Mouse (Mus musculus) heart, adult 8-10 months (tissue): ENCODE results near the gene Igsf23. TPM values are rescaled to one million over a fixed set of nuclear protein-coding genes. Genes with fewer than 3 reads are reported as not detected.
A peak's percentile ranks its signal among the peaks of the same experiment; 100 is the strongest.
"Not testable (repeated sequence)": the region's sequence is repeated elsewhere in the genome, so short reads cannot be mapped to it uniquely, and the experiment has no call there.

Experiments
- DNase-seq: peaks from one replicate; pipeline ENCODE4 v3.0.0; 2022; ENCODE audit warnings: low spot score
- total RNA-seq, 4 experiments: library from RNA; stranded (reverse); gene quantifications; 2 replicates each; pipeline ENCODE4 v1.2.4; 2022

Gene Igsf23
- total RNA-seq, 4 experiments from 2014 or later = 1.4 to 2.1 (median 1.6) TPM

DNA sequence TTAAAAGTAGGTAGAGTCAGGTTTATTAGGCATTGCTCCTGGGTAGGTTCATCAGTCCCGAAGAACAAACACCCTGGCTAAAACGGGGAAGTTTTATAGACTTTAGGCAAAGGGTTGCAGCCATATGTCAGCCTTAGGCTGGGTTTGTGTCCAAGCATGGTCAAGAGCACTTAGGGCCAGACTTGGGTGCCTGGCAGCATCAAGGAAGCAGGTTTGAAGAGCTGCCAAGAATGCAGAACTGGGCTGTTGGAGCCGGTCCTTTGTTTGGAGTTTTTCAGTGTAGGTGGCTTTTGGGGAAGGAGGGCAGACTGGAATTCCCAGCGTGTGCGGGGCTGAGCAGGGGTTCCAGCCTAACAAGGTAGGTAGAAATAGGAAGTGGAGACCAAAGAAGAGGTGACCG, 14.6 kb downstream of the Igsf23 start:
- peak; percentile 46 for DNase-seq

DNA sequence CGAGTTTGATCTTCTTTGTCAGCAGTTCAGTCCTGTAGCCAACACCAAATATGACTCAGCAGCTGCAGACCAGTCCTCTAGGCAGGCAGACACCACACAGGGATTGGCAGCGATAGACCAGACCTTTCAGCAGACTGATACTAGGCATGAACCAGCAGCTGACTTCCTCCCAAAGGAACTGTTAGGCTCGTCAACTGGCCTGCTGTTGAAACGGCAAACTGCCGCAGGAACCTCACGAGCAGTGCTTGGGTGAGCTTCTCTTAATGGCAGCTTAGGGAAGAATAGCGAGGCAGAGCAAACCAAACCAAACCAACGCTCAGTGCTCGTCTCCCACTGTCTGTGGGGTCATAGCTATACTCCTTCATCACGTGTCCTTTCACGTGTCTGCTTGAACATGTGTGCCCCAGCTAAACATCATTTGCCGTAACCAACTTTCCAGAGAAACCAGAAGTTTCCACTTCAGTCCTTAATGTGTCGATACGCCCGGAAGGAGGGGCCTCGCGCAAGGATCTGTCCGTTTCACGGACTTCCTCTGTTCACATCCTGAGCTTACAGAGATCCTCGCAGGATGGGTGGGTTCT, 15.3 kb downstream of the Igsf23 start:
- DNase-seq = peak; percentile 74

DNA sequence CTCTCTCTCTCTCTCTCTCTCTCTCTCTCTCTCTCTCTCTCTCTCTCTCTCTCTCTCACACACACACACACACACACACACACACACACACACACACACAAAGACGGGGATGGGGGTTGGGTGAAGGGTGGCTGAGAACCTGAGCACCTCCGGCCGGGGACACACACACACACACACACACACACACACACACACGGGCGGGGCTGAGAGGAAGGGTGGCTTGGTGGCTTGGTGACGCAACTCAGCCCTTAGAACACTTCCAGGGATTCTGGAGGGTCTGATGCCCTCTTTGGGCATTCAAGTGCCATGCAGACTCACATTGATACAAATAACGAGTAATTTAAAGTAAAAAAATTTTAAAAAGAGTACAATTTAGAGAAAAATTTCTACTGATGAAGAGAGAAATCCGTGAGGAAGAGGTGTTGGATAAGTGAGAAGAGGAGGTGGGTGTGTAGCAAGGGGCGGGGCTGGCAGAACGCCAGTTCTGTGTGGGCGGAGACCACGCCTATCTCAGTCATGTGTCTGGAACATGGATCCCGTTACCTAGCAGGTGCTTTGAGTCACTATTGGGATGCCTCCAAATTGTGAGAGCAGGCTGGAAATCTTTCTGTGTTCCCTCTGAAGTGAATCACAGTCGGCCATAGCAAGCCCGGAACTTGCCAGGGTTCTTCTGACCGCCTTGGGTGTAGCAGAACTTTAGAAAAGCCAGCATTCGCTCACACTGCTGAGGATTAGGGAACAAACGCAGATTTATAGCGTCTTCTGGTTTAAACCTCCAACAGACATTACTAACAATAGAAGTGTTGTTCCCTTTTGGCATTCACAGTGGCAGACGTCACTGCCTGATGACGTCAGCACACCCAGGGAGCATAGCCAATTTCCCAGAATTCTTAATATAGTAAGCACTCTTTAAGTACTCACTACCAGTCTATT, 17.4 kb downstream of the Igsf23 start:
- peak; percentile 86 for DNase-seq

DNA sequence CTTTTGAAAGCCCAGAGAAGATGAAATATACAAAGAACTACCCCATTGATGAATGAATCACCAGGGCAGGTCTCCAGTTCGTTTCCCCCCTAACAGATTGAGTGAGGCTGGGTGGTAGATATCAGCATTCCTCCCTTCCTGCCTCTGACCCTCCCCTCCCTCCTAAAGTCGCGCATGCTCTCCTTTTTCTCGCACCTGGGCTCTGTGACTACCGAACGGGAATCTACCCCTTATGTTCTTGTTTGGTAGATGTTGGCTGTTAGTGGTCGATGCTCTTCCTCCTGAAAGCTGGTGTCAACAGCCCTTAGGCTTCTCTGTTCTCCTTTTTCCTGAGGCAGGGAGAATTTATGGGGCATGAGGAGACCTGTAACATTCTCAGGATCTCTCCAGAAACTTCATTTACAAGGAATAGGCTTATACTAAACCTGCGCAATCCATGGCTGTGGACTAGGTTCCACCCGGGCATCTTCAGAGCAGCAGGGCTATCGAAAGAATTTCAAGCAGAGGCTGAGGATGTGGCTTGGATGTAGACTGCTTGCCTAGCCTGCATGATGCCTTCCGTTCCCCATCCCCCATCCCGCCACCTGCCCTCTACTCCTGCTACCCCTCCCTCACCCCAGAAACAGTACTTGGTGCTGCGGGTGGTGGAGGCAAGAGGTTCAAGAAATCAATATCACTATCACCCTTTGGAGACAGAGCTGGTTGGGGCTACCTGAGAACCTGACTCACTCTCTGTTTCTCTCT, 18.3 kb downstream of the Igsf23 start:
- no peak for DNase-seq

DNA sequence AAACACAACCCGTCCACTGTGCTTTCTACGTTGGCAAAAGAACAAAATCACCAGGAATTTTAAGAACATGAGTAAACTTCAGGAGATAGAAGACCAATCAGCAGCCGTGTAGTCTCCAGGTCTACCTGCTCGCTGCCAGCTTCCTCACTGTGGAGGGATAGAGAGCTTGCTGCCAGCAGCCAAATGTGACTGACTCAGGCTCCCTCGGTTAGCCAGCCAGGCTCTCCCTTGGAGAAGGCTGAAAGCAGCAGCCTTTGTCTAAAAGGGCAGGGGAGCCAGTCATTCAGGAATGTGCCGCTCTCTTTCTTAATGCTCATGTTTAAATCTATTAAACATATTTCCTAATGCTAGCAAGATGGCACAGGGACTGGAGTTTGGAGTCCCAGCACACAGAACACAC, 20.1 kb downstream of the Igsf23 start:
- not testable (repeated sequence) for DNase-seq

DNA sequence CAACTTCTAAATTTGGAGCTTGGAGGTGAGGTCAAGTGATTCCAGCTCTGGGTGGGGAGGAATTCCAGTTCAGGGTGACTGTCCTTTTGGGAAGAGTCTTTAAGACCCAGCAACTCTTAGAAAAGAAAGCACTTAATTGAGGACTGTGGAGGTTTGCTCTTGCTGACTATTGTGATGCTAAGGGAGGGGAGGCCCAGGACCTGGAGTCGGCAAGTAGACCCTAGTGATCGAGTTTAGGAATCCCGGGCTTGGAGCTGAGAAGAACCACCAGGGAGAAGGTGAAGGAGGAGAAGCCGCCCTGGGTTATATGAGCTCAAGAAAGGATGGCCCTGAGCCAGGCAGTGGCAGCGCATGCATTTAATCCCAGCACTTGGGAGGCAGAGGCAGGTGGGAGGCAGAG, 22.1 kb downstream of the Igsf23 start:
- DNase-seq = no peak

DNA sequence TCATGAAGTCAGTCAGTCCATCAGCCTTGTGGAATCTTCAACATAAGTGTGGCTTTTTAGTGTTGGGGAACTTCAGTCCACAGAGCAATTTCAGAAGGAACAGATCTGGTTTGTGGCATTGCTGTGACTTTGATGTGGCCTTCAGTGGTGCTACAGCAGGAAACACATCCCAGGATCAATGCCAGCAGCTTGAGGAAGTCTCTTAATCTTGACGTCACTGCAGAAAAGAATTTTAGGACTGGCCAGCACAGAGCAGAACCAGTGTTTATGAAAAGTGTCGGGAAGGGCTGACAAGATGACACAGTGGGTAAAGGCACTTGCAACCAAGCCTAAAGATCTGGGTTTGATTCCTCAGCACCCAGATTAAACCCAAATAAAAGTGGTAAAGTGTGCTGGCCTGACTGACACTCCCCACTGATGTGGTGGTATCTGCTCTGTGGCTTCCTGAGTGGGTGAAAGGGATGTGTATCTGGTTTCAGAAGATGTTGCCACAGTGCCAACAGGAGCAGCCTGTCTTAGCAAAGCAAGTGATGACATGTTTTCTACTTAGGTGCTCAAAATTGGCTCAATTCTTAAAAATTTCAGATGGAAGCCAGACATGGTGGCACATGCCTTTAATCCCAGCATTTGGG, 23.6 kb downstream of the Igsf23 start:
- DNase-seq = peak; percentile 53

DNA sequence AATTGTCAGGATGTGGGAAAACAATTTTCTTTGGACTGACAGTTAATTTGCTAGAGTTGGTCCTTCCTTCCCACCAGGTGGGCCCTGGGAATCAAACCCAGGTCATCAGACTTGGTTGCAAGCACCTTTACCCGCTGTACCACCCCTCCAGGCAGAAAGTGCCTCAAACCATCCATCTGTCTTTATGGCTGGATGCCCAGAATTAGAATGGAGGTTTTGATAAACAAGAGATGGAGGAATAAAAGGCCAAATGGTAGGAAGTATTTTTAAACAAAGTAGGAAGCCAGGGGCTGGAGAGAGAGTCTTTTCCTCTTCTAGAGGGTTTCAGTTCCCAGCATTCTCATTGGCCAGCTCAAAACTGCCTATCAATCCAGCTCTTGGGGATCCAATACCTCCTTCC, 25.2 kb downstream of the Igsf23 start:
- DNase-seq = no peak

DNA sequence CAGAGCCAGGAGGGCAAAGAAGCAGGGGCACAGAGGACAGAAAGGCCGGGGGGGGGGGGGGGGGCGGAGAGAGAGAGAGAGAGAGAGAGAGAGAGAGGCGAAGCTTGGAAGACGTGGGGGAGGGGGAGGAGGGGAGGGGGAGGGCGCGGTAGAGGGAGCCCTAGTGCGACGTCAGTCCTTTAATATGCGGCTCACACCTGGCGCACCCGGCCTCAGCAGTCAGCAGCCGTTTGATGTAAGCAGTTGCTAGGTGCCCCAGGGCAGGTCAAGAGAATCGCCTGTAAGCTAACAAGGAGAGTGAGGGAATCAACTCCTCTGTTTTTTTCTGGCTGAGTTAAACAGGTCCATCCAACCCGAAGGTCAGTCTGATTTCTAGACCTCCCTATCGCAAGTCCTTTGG, 26.8 kb downstream of the Igsf23 start:
- DNase-seq = no peak

DNA sequence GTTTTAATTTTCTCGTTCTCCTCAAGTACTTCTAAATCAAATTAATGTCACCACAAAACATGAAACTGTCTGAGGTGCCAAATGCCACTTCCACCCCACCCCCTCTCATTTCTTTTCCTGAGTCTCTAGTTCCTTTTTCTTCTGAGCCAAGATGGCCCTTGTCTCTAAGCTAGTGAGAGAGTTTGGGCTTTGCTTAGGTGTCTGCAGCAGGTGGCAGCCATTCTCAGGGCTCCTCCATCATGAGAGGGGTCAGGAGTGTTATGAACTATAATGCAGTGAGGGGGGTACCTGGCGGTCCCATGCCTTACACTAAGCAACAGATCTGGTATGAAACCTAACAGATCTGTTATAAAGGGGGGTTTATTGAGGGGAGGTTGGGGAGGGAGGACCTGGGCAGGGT, 27.2 kb downstream of the Igsf23 start:
- DNase-seq = no peak

DNA sequence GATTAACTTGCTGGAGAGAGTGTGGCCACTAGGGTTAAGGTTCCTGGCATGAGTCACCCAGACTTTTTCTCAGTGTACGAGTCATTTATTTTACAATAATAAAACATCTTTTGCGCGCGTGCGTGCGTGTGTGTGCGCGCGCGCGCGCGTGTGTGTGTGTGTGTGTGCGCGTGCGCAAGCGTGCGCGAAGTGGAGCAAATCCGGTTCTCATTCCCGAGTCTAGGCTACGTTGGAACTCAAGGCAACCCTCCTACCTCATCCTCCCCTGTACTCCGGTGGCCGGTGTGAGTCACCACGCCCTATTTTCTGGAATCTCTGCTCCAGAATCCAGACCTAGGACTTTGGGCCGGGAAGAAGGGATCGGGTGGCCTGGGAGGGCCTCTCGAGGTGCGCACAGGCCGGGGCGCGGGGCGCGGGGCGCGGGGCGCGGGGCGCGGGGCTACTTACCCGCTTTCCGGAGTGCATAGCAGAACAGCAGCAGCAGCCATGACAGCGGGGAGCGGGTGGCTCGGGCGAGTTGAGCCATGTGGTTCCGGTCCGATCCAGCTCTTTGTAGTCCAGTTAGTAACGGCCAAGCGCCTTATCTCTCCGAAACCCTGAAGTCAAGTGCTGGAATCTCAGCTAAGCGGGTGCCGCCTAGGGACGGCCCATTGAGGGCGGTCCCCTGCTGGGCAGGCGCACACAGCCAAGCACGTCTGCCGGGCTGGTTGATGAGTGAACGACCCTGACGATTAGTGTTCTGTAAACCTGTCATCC, 29.9 kb downstream of the Igsf23 start, which contains the start of gene Pvr:
Gene Pvr (minus strand): TSS at position 655 of the 756 bp plus-strand sequence.
- peak; percentile 87 for DNase-seq

DNA sequence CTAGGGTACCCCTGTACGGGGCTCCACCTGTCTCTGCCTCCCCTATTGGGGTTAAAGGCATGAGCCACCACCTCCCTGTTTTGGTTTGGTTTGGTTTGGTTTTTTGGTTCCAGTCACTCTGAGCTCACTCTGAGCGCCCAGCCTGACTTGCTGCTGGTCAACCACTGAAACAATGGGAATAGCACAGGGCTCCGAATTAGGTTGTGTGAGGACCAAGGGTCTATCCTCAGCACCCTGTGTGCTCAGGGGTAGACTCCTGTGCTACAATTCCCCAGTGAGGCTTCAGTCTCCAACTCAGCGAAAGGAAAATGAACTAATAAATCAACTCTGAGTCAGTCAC, 30.4 kb downstream of the Igsf23 start:
- no peak for DNase-seq

DNA sequence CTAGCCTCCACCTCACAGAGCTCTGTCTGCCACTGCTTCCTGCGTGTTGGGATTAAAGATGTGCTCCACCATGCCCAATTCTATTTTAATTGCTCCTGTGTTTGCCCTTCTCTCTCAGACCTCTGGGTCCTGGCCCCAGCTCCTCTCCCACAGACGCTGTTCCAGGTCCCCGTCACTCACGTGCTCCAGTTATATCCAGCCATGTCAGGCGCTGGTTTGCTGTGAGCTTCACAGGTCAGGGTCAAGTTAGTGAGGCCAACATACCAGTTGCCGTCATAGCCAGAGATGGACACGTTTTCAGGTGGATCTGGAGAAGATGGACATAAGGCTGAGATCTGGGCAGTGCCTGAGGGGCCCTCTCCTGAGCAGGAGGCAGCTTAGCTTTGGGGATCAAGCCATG, 36.0 kb downstream of the Igsf23 start:
- no peak for DNase-seq

DNA sequence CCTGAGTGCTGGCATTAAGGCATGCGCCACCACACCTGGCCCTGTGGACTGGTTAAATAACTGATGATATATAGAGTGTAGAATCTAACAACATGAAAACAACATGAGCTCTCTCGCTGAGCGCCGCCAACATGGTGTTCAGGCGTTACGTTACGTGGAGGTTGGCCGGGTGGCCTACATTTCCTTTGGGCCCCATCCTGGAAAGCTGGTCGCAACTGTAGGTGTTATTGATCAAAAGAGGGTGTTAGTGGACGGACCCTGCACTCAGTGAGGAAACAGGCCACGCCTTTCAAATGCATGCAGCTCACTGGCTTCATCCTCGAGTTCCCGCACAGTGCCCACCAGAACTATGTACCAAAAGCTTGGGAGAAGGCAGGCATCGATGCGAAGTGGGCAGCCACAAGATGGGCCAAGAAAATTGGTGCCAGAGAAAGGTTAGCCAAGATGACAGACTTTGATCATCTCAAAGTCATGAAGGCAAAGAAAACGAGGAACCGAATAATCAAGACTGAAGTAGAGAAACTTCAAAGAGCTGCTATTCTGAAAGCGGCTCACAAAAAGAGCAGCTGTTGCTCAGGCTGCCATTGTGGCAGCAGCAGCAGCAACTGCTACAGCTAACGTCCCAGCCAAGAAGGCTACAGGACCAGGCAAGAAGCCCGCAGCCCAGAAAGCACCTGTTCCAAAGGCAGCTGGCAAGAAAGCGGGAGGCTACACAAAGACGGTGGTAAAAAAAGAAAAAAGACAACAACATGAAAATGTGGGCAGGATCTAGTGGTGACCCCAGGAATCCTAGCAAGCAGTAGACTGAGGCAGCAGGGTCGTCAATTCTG, 38.6 kb downstream of the Igsf23 start:
- no peak for DNase-seq

DNA sequence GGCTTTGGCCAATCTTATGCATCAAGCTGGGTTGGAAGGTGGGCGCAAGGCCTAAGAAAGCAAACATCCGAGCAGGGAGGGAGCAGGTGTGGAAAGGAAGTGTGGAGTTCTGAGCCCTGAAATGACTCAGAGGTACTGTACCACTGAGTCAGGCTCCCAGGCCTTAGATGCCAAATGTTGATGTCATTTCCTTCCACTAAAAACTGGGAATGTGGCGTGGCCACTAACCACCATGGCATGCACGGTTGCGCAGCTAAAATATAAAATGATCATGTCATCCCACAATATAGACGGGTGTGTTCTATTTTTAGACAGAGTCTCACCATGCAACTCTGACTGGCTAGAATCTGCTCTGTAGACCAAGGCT, 39.3 kb downstream of the Igsf23 start:
- DNase-seq = no peak

DNA sequence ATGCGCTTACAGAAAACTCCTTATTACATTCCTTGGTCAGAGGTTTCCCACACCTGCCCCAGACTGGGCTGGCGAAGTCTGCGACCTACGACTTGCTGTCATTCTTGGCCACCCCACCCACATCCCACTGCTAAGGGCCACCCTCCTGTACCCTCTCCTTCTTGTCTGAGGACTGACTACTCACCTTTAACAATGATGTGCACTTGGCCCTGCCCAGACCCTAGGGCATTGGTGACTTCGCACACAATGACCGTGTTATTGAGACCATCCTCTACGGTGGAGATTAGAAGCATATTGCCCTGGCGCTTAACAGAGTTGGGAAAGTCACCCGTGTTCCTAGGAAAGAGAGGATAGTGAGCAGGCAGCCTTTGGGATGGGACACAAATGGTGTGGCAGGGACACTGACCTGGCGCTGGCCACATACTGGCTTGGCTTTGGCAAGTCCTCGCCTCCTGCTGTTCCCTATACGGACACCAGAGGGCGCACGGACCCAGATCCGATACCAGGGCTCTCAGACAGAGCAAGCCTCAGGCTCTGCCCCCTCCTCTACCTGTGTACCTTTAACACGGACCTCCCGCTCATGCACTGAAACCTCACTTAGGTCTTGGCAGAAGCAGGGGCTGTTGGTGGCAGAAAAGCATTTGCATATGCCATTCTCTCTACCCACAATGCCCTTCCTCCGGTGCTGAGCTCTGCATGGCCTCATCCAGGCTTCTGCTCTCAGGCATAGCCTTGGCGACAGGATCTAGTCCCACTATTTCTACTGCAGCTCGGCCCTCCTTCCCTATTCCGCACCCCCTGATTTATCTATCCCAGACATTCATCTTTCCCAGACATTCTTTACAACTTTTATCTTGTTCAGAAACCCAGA, 39.9 kb downstream of the Igsf23 start:
- DNase-seq = peak; percentile 85

DNA sequence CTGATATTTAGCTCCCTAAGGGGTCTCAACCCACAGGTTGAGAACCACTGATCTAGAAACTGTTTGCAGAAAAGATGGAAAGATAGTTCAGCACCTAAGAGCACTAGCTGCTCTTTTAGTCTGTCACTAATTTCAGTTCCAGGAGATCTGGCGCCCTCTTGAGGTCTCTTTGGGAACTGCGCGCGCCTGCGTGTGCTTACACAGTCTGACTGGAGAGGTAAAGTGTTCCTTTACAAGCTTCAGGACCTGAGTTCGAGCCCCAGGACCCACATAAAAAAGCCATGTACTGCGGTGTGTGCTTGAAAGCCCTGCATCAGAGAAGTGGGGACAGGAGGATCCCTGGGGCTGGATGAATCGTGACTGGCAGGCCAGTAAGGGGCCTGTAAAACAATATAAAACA, 60.7 kb downstream of the Igsf23 start:
- DNase-seq = no peak

DNA sequence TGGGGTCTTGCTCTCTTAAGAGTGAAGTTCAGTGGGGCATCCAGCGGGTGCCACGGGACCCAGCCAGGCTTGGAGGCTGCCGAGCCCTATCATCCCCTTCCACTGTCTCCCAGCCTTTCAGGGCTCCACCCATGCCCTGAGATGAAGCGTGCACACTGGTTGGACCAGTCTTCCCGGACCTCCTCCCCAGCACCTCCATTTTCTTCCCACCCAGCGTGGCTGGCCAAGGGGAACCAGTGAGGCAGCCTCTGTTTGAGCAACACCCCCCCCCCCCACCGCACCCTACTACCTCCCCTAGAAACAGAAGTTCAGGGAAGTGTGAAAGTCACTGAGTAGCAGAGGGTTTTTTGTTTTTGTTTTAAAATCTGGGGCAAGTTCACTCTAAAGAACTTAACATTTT, 62.7 kb downstream of the Igsf23 start, which contains the start of gene Ceacam19:
Gene Ceacam19 (minus strand): TSS at position 117 of the 400 bp plus-strand sequence.
- no peak for DNase-seq
